ENCODE assay signal across 8 mouse cellular contexts in the genomic region with DNA sequence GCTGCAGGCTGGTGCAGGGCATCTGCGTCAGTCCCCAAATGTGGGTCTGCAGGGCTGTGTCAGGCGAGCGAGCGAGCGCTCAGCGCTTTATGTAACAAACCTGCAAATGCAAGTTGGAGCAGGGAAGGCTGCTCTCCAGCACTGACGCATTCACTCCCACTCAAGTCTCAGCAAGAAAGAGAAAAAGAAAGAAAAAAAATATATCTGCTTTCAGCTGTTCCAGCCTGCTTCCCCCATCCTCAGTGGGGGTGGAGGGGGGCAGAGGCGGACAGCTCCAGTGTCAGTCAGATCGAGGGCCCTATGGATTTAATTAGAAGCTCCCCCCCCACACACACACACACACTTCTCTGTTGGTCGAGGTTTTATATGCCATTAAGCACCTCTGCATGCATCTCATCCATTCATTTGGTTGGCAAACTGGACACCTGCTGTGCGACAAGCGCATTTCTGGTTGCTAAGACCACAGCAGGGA. TPM values are rescaled to one million over a fixed set of nuclear protein-coding genes. Genes with fewer than 3 reads are reported as not detected.
A peak's percentile ranks its signal among the peaks of the same experiment; 100 is the strongest.
DNase-seq lines count a peak whose midpoint lies in the region; ATAC-seq and TF ChIP-seq lines count a peak whose summit lies in the region.

No protein-coding gene starts in this region.

- H3K9ac ChIP-seq in forebrain, embryonic 16.5 days (replicated peaks; ENCODE audit: low read depth, low read length) = peak overlapping the region; percentile 39; the same call in 1 of the 2 replicates
- no peak overlapping the region for H3K9ac ChIP-seq in heart, embryonic 11.5 days (ENCODE audit: low read depth, low read length)

- no peak for TF ChIP-seq POLR2A in thymus, adult 2 months (IDR thresholded peaks at IDR 0.05; ENCODE audit: control insufficient read depth, extremely low read depth, insufficient read depth, low read length, poor library complexity)

- no peaks in the 10 kb centered on the region; the same call in 1 of the 2 replicates for H3K27me3 ChIP-seq in forebrain, embryonic 16.5 days (replicated peaks; ENCODE audit: control insufficient read depth, insufficient read depth, low read length)
- peaks cover 54% of the 10 kb centered on the region for H3K27me3 ChIP-seq in heart, embryonic 11.5 days (ENCODE audit: control insufficient read depth, insufficient read depth, low read length)
- peaks cover 15% of the 10 kb centered on the region; the same call in 1 of the 2 replicates for H3K27me3 ChIP-seq in thymus, adult 2 months (ENCODE audit: control insufficient read depth, insufficient read depth, low read length)

- no peak for TF ChIP-seq CTCF in thymus, adult 2 months (IDR thresholded peaks at IDR 0.05; ENCODE audit: borderline replicate concordance, control insufficient read depth, extremely low read depth, insufficient read depth, low read length, poor library complexity)

- H3K4me3 ChIP-seq in forebrain, embryonic 16.5 days (replicated peaks; ENCODE audit: low read length) = peak overlapping the region; percentile 70
- no peak overlapping the region for H3K4me3 ChIP-seq in heart, embryonic 11.5 days (ENCODE audit: low read depth, low read length)
- no peak overlapping the region for H3K4me3 ChIP-seq in thymus, adult 2 months (ENCODE audit: control insufficient read depth, insufficient read depth, low read length)

- 7% methylated on average over 12 of the region's 12 CpGs for WGBS in forebrain, embryonic 16.5 days
- 24% methylated on average over 12 of the region's 12 CpGs for WGBS in heart, embryonic 11.5 days (ENCODE audit: insufficient replicate concordance)
- 87% methylated on average over 12 of the region's 12 CpGs for WGBS in thymus, adult 2 months

- peak; percentile 32 for ATAC-seq in forebrain, embryonic 16.5 days
- ATAC-seq in heart, embryonic 11.5 days (replicated peaks; ENCODE audit: insufficient number of reproducible peaks, low FRiP score, low TSS enrichment) = no peak

- H3K36me3 ChIP-seq in forebrain, embryonic 16.5 days (ENCODE audit: control insufficient read depth, insufficient read depth) = no peaks in the 10 kb centered on the region
- no peaks in the 10 kb centered on the region for H3K36me3 ChIP-seq in heart, embryonic 11.5 days (ENCODE audit: control insufficient read depth, insufficient read depth, low read length)
- H3K36me3 ChIP-seq in thymus, adult 2 months (ENCODE audit: control insufficient read depth, insufficient read depth, low read length) = no peaks in the 10 kb centered on the region

- 0 out of 2 replicates have a peak overlapping the region, but pooled peaks have one; percentile 9 for H3K27ac ChIP-seq in forebrain, embryonic 16.5 days (ENCODE audit: low read length)
- no peak overlapping the region for H3K27ac ChIP-seq in heart, embryonic 11.5 days (ENCODE audit: low read depth, low read length)
- H3K27ac ChIP-seq in thymus, adult 2 months (ENCODE audit: control insufficient read depth, insufficient read depth, low read length) = no peak overlapping the region

- peak; percentile 71 for DNase-seq in layer of hippocampus, adult 11-12 months (ENCODE audit: low spot score)
- no peak for DNase-seq in layer of hippocampus, adult 9-10 months (ENCODE audit: low spot score)
- peak; percentile 84 for DNase-seq in left cerebral cortex, adult 9 months (ENCODE audit: low spot score in 2 of 2)
- DNase-seq in right cerebral cortex, postnatal 14 days = peak; percentile 72
- DNase-seq in spleen, postnatal 36 days (ENCODE audit: low spot score in 2 of 2) = no peak
- no peak for DNase-seq in thymus, adult 2 months

- H3K4me2 ChIP-seq in forebrain, embryonic 16.5 days (ENCODE audit: low read length) = peak overlapping the region; percentile 94
- no peak overlapping the region for H3K4me2 ChIP-seq in heart, embryonic 11.5 days

- no peaks in the 10 kb centered on the region for H3K9me3 ChIP-seq in forebrain, embryonic 16.5 days (ENCODE audit: control insufficient read depth, low read length)
- H3K9me3 ChIP-seq in heart, embryonic 11.5 days (replicated peaks; ENCODE audit: control insufficient read depth, low read length) = no peaks in the 10 kb centered on the region

- peaks cover 34% of the 10 kb centered on the region for H3K4me1 ChIP-seq in forebrain, embryonic 16.5 days (replicated peaks; ENCODE audit: control insufficient read depth, insufficient read depth, low read length)
- H3K4me1 ChIP-seq in heart, embryonic 11.5 days (ENCODE audit: control insufficient read depth, insufficient read depth, low read length) = peaks cover 26% of the 10 kb centered on the region
- H3K4me1 ChIP-seq in thymus, adult 2 months (replicated peaks; ENCODE audit: control insufficient read depth, insufficient read depth, low read length) = no peaks in the 10 kb centered on the region

RNA-seq across cellular contexts. Expression of a gene that starts 1.9 kb away (rescaled TPM):
- 15.1 and 23.8 TPM in 2 replicates for polyA plus RNA-seq in forebrain, embryonic 16.5 days (2015; fragmentation: Nextera tagmentation; extraction: Ambion mirVana)
- polyA plus RNA-seq in heart, embryonic 11.5 days (2014; fragmentation: Nextera tagmentation; extraction: Ambion mirVana) = 8.8 and 11.2 TPM in 2 replicates
- 31.0 and 33.8 TPM in 2 replicates for polyA plus RNA-seq in thymus, adult 2 months (2012; rRNA removed)

RNA-seq across cellular contexts. Expression of a gene that starts 28.3 kb away (rescaled TPM):
- not detected in 2 replicates for polyA plus RNA-seq in forebrain, embryonic 16.5 days (2015; fragmentation: Nextera tagmentation; extraction: Ambion mirVana)
- not detected in 2 replicates for polyA plus RNA-seq in heart, embryonic 11.5 days (2014; fragmentation: Nextera tagmentation; extraction: Ambion mirVana)
- 109 and 122 TPM in 2 replicates for polyA plus RNA-seq in thymus, adult 2 months (2012; rRNA removed)

RNA-seq across cellular contexts. Expression of a gene that starts 36.5 kb away (rescaled TPM):
- polyA plus RNA-seq in forebrain, embryonic 16.5 days (2015; fragmentation: Nextera tagmentation; extraction: Ambion mirVana) = 0.77 TPM in 1 of 2 replicates, not detected in the other
- polyA plus RNA-seq in heart, embryonic 11.5 days (2014; fragmentation: Nextera tagmentation; extraction: Ambion mirVana) = 0.69 TPM in 1 of 2 replicates, not detected in the other
- 8.0 and 15.7 TPM in 2 replicates for polyA plus RNA-seq in thymus, adult 2 months (2012; rRNA removed)

Comparison
In these comparisons a context has a peak if more than half of its experiments do, and no peak if none do; other contexts are left out.
1. DNase-seq: peak in layer of hippocampus, adult 11-12 months (single experiment), left cerebral cortex, adult 9 months (2 of 2) and right cerebral cortex, postnatal 14 days (single experiment); none in layer of hippocampus, adult 9-10 months (single experiment), spleen, postnatal 36 days (0 of 2) and thymus, adult 2 months (single experiment).
2. RNA of a gene that starts 28.3 kb away (polyA plus RNA-seq): 109 to 122 TPM in thymus, adult 2 months; not detected in forebrain, embryonic 16.5 days and not detected in heart, embryonic 11.5 days; every median in the first group is over 100 times any median in the second.